ENCODE assay signal across 8 mouse cellular contexts in the genomic region with DNA sequence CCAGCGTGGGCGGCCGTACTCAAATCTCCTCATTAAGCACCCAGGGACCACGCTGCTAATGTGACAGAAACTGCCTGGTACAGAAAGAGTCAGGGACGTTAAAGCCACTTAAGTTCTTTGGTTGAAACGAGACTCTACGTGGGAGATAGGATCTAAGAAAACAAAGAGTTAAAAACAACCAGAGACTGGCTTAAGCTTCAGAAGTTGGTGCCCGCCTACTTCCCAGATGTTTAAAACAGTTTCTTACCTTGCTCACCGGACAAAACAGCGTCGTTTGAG. TPM values are rescaled to one million over a fixed set of nuclear protein-coding genes. Genes with fewer than 3 reads are reported as not detected.
DNase-seq lines count a peak whose midpoint lies in the region; ATAC-seq and TF ChIP-seq lines count a peak whose summit lies in the region.

No protein-coding gene starts in this region.

- no peaks in the 10 kb centered on the region for H3K36me3 ChIP-seq in lung, embryonic 16.5 days (ENCODE audit: control insufficient read depth, insufficient read depth, low read length)
- H3K36me3 ChIP-seq in limb, embryonic 10.5 days: no peaks in the 10 kb centered on the region

- TF ChIP-seq POLR2A in embryonic fibroblast, embryonic 13.5 days (IDR thresholded peaks at IDR 0.05; ENCODE audit: low read depth, low read length): no peak
- no peak for TF ChIP-seq POLR2A in olfactory bulb, adult 2 months (IDR thresholded peaks at IDR 0.05; ENCODE audit: insufficient read depth, low read depth, low read length)

- 0 out of 2 replicates have a peak, but pooled peaks have one; percentile 16 for ATAC-seq in lung, embryonic 16.5 days (ENCODE audit: low read depth)

- H3K4me2 ChIP-seq in lung, embryonic 16.5 days (ENCODE audit: low read depth, low read length): peak overlapping the region; percentile 66

- no peaks in the 10 kb centered on the region for H3K27me3 ChIP-seq in lung, embryonic 16.5 days (ENCODE audit: control insufficient read depth, insufficient read depth, low read depth, low read length)
- no peaks in the 10 kb centered on the region for H3K27me3 ChIP-seq in limb, embryonic 10.5 days (ENCODE audit: low read depth, poor library complexity, severe bottlenecking)

- no peak for TF ChIP-seq CTCF in embryonic fibroblast, embryonic 13.5 days (IDR thresholded peaks at IDR 0.05; ENCODE audit: borderline replicate concordance, insufficient read depth, low read length)
- no peak for TF ChIP-seq CTCF in olfactory bulb, adult 2 months (IDR thresholded peaks at IDR 0.05; ENCODE audit: insufficient read depth, low read depth, low read length)

- H3K4me1 ChIP-seq in lung, embryonic 16.5 days (replicated peaks; ENCODE audit: control insufficient read depth, insufficient read depth, low read length): peaks cover 10% of the 10 kb centered on the region
- H3K4me1 ChIP-seq in embryonic fibroblast, embryonic 13.5 days (ENCODE audit: control insufficient read depth, insufficient read depth, low read length): no peaks in the 10 kb centered on the region
- peaks cover 25% of the 10 kb centered on the region for H3K4me1 ChIP-seq in limb, embryonic 10.5 days
- peaks cover 22% of the 10 kb centered on the region for H3K4me1 ChIP-seq in olfactory bulb, adult 2 months (ENCODE audit: control insufficient read depth, insufficient read depth, low read length)

- H3K27ac ChIP-seq in lung, embryonic 16.5 days (ENCODE audit: low read length): no peak overlapping the region
- no peak overlapping the region for H3K27ac ChIP-seq in embryonic fibroblast, embryonic 13.5 days (ENCODE audit: insufficient read depth, low read length)
- peak overlapping the region; percentile 56; the same call in 1 of the 2 replicates for H3K27ac ChIP-seq in limb, embryonic 10.5 days
- no peak overlapping the region for H3K27ac ChIP-seq in olfactory bulb, adult 2 months (ENCODE audit: insufficient read depth, low read depth, low read length)

- WGBS in lung, embryonic 16.5 days: 1% methylated on average over 11 of the region's 11 CpGs
- 21% methylated on average over 11 of the region's 11 CpGs for WGBS in limb, embryonic 10.5 days
- 15% methylated on average over 11 of the region's 11 CpGs for WGBS in olfactory bulb, adult 2 months

- peak overlapping the region; percentile 57 for H3K9ac ChIP-seq in lung, embryonic 16.5 days (ENCODE audit: low read length)

- peak overlapping the region; percentile 49 for H3K4me3 ChIP-seq in lung, embryonic 16.5 days (ENCODE audit: low read length)
- H3K4me3 ChIP-seq in embryonic fibroblast, embryonic 13.5 days (ENCODE audit: insufficient read depth, low read length): peak overlapping the region; percentile 62
- H3K4me3 ChIP-seq in limb, embryonic 10.5 days: peak overlapping the region; percentile 32
- peak overlapping the region; percentile 42 for H3K4me3 ChIP-seq in olfactory bulb, adult 2 months (ENCODE audit: insufficient read depth, low read depth, low read length)

- no peaks in the 10 kb centered on the region for H3K9me3 ChIP-seq in lung, embryonic 16.5 days (ENCODE audit: control insufficient read depth, low read length)
- H3K9me3 ChIP-seq in limb, embryonic 10.5 days (replicated peaks): no peaks in the 10 kb centered on the region

- no peak for DNase-seq in lung, postnatal 4 days
- DNase-seq in limb, embryonic 10.5 days (ENCODE audit: low spot score): no peak
- DNase-seq in adipocyte (ENCODE audit: low spot score): no peak
- DNase-seq in testis, postnatal 14 days (ENCODE audit: low spot score): no peak
- no peak for DNase-seq in left cerebral cortex, adult 11 months (ENCODE audit: low spot score)

RNA-seq across cellular contexts. Expression of gene Ccrl2, which starts 0.9 kb away (rescaled TPM):
- polyA plus RNA-seq in lung, embryonic 16.5 days (2015; fragmentation: Nextera tagmentation; extraction: Ambion mirVana): 6.7 and 8.2 TPM in 2 replicates
- not detected in 2 replicates for polyA plus RNA-seq in embryonic fibroblast, embryonic 13.5 days (2011; ENCODE audit: insufficient read length, low read depth, missing spikeins)
- polyA plus RNA-seq in limb, embryonic 10.5 days (2016; fragmentation: Nextera tagmentation; extraction: Ambion mirVana): 0.41 and 0.54 TPM in 2 replicates
- polyA plus RNA-seq in olfactory bulb, adult 2 months (2012; ENCODE audit: insufficient read depth, insufficient read length, low replicate concordance, missing spikeins): not detected in 2 replicates

RNA-seq across cellular contexts. Expression of gene Ltf, which starts 37.4 kb away (rescaled TPM):
- polyA plus RNA-seq in lung, embryonic 16.5 days (2015; fragmentation: Nextera tagmentation; extraction: Ambion mirVana): 3.2 and 5.4 TPM in 2 replicates
- polyA plus RNA-seq in embryonic fibroblast, embryonic 13.5 days (2011; ENCODE audit: insufficient read length, low read depth, missing spikeins): not detected in 2 replicates
- not detected in 2 replicates for polyA plus RNA-seq in limb, embryonic 10.5 days (2016; fragmentation: Nextera tagmentation; extraction: Ambion mirVana)
- not detected in 2 replicates for polyA plus RNA-seq in olfactory bulb, adult 2 months (2012; ENCODE audit: insufficient read depth, insufficient read length, low replicate concordance, missing spikeins)
